8 mouse cellular contexts compared by ENCODE assay signal in the genomic region with DNA sequence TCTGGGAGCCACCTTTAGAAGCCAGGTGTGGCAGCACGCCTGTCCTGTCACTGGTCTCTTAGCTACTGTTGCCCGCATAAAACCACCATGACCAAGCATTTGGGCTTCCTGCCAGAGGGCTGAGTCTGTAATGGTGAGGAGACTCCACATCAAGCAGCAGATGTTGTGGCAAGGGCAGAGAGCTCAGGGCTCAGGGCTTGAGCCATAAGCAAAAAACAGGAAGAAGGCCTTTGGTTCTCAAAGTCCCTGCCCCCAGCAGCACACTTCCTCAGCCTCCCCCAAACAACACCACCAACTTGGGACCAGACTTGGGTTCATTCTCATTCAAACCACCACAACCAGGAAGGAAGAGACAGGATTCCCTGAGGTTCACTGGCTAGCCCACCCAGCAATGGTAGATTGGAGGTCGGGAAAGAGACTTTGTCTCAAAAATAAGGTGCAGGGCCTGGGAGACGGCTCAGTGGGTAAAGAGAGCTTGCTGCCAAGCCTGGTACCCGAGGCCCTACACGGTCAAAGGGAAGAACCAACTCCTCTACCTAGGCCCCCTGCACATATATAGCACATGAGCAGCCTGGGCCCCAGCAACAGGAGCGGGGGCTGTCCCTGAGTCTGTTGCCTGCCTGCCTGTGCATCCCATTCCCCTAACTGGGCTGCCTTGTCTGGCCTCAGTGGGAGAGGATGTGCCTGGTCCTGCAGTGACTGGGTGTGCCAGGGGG. TPM values are rescaled to one million over a fixed set of nuclear protein-coding genes. Genes with fewer than 3 reads are reported as not detected.
A peak's percentile ranks its signal among the peaks of the same experiment; 100 is the strongest.
DNase-seq lines count a peak whose midpoint lies in the region; ATAC-seq lines count a peak whose summit lies in the region.

No protein-coding gene starts in this region.

- peak overlapping the region; percentile 62 for H3K27ac ChIP-seq in liver, embryonic 15.5 days (replicated peaks)

- peaks cover 22% of the 10 kb centered on the region for H3K4me1 ChIP-seq in liver, embryonic 15.5 days (replicated peaks)

- peak; percentile 69 for DNase-seq in layer of hippocampus, adult 9-11 months
- no peak for DNase-seq in layer of hippocampus, adult 18-20 months (ENCODE audit: low spot score in 2 of 2)
- DNase-seq in MEL-GATA-1-ER (ENCODE audit: extremely low read depth, low read depth), result peak; percentile 34
- DNase-seq in fibroblast of lung, adult 2 months (ENCODE audit: low read depth), result peak; percentile 45
- peak; percentile 19 for DNase-seq in thymus, postnatal 14 days
- DNase-seq in urinary bladder, postnatal 4 days (ENCODE audit: low spot score in 2 of 2), result no peak
- no peak for DNase-seq in retina, postnatal 1 day

- H3K36me3 ChIP-seq in liver, embryonic 15.5 days (replicated peaks), result no peaks in the 10 kb centered on the region

- no peaks in the 10 kb centered on the region for H3K9me3 ChIP-seq in liver, embryonic 15.5 days (replicated peaks)

- 34% methylated on average over 7 of the region's 7 CpGs for WGBS in liver, embryonic 15.5 days (ENCODE audit: insufficient replicate concordance)

- H3K27me3 ChIP-seq in liver, embryonic 15.5 days, result no peaks in the 10 kb centered on the region

- peak; percentile 20; the same call in 1 of the 2 replicates for ATAC-seq in liver, embryonic 15.5 days (ENCODE audit: insufficient read depth)

- no peak overlapping the region for H3K9ac ChIP-seq in liver, embryonic 15.5 days

- no peak overlapping the region for H3K4me3 ChIP-seq in liver, embryonic 15.5 days (replicated peaks)

- H3K4me2 ChIP-seq in liver, embryonic 15.5 days, result no peak overlapping the region

RNA-seq across cellular contexts. Expression of a gene that starts 11.4 kb away (rescaled TPM):
- total RNA-seq in layer of hippocampus, adult 18-20 months (2021), result 100 to 1,000 TPM; 109 to 115 TPM
- polyA plus RNA-seq in liver, embryonic 15.5 days (2015; fragmentation: Nextera tagmentation; extraction: Ambion mirVana), result 3.2 and 3.6 TPM in 2 replicates

RNA-seq across cellular contexts. Expression of a gene that starts 12.3 kb away (rescaled TPM):
- 100 to 1,000 TPM in 1 of 2 experiments, 10 to 100 TPM in 1; 99.8 to 103 TPM for total RNA-seq in layer of hippocampus, adult 18-20 months (2021)
- polyA plus RNA-seq in liver, embryonic 15.5 days (2015; fragmentation: Nextera tagmentation; extraction: Ambion mirVana), result 37.0 and 37.4 TPM in 2 replicates

RNA-seq across cellular contexts. Expression of a gene that starts 35.1 kb away (rescaled TPM):
- total RNA-seq in layer of hippocampus, adult 18-20 months (2021), result 10 to 100 TPM; 10.3 to 10.5 TPM
- polyA plus RNA-seq in liver, embryonic 15.5 days (2015; fragmentation: Nextera tagmentation; extraction: Ambion mirVana), result 7.2 and 7.7 TPM in 2 replicates

Comparison
In these comparisons a context has a peak if more than half of its experiments do, and no peak if none do; other contexts are left out.
1. DNase-seq: peak in layer of hippocampus, adult 9-11 months (single experiment), MEL-GATA-1-ER (single experiment), fibroblast of lung, adult 2 months (single experiment) and thymus, postnatal 14 days (single experiment); none in layer of hippocampus, adult 18-20 months (0 of 2), urinary bladder, postnatal 4 days (0 of 2) and retina, postnatal 1 day (single experiment).